Mouse (Mus musculus): ENCODE data around the gene Dut. TPM values are rescaled to one million over a fixed set of nuclear protein-coding genes. Genes with fewer than 3 reads are reported as not detected.
"Not testable (repeated sequence)": the region's sequence is repeated elsewhere in the genome, so short reads cannot be mapped to it uniquely, and the experiment has no call there.

Gene Dut
- polyA plus RNA-seq, 1 experiment from 2014 or later = 136 TPM

GRCm38 (mm10) chr2:125259230-125260120, 12.5 kb downstream of the Dut start:
- no peaks in the 10 kb centered on the region for H3K27me3 ChIP-seq (replicated peaks)
- ATAC-seq (ENCODE audit: insufficient read depth, low FRiP score, low read depth) = no peak
- WGBS = 83% methylated on average over 14 of the region's 14 CpGs

GRCm38 (mm10) chr2:125260326-125260725, 13.3 kb downstream of the Dut start:
- no peak overlapping the region for H3K4me3 ChIP-seq (replicated peaks)
- no peaks in the 10 kb centered on the region for H3K9me3 ChIP-seq

More at GRCm38 (mm10) chr2:125259230-125260120, 12.5 kb downstream of the Dut start:
- Histone ChIP-seq H3K9me3 (no peaks in the 10 kb centered on the region), H3K9ac (no peak overlapping the region), H3K4me2 (no peak overlapping the region), H3K4me3 (replicated peaks) (no peak overlapping the region), H3K36me3 (peaks cover 25% of the 10 kb centered on the region), H3K27ac (no peak overlapping the region), H3K4me1 (no peaks in the 10 kb centered on the region)

GRCm38 (mm10) chr2:125263056-125263455, 16.1 kb downstream of the Dut start:
- 20% methylated on average over 5 of the region's 5 CpGs for WGBS
- H3K4me2 ChIP-seq = no peak overlapping the region
- no peaks in the 10 kb centered on the region for H3K27me3 ChIP-seq (replicated peaks)
- H3K36me3 ChIP-seq = peaks cover 3% of the 10 kb centered on the region
- H3K27ac ChIP-seq = no peak overlapping the region
- no peaks in the 10 kb centered on the region for H3K4me1 ChIP-seq
- no peaks in the 10 kb centered on the region for H3K9me3 ChIP-seq
- ATAC-seq (ENCODE audit: insufficient read depth, low FRiP score, low read depth) = no peak
- no peak overlapping the region for H3K4me3 ChIP-seq (replicated peaks)
- no peak overlapping the region for H3K9ac ChIP-seq

More at GRCm38 (mm10) chr2:125260326-125260725, 13.3 kb downstream of the Dut start:
- Histone ChIP-seq H3K36me3 (peaks cover 22% of the 10 kb centered on the region), H3K27ac (no peak overlapping the region), H3K4me2 (no peak overlapping the region), H3K9ac (no peak overlapping the region), H3K27me3 (replicated peaks) (no peaks in the 10 kb centered on the region), H3K4me1 (no peaks in the 10 kb centered on the region)
- WGBS = 70% methylated on average over 2 of the region's 2 CpGs
- no peak for ATAC-seq (ENCODE audit: insufficient read depth, low FRiP score, low read depth)

GRCm38 (mm10) chr2:125263753-125264152, 16.8 kb downstream of the Dut start:
- no peak overlapping the region for H3K4me2 ChIP-seq
- H3K9ac ChIP-seq = no peak overlapping the region
- H3K9me3 ChIP-seq = no peaks in the 10 kb centered on the region
- no peak overlapping the region for H3K27ac ChIP-seq
- H3K4me3 ChIP-seq (replicated peaks) = no peak overlapping the region
- H3K27me3 ChIP-seq (replicated peaks) = no peaks in the 10 kb centered on the region
- no peaks in the 10 kb centered on the region for H3K4me1 ChIP-seq
- WGBS = 21% methylated on average over 9 of the region's 9 CpGs
- no peak for ATAC-seq (ENCODE audit: insufficient read depth, low FRiP score, low read depth)
- H3K36me3 ChIP-seq = no peaks in the 10 kb centered on the region

- Histone ChIP-seq H3K27ac (no peak overlapping the region), H3K4me2 (no peak overlapping the region), H3K4me1 (no peaks in the 10 kb centered on the region), H3K4me3 (replicated peaks) (no peak overlapping the region), H3K36me3 (no peaks in the 10 kb centered on the region), H3K9ac (no peak overlapping the region), H3K9me3 (no peaks in the 10 kb centered on the region), H3K27me3 (replicated peaks) (no peaks in the 10 kb centered on the region)
- ATAC-seq (ENCODE audit: insufficient read depth, low FRiP score, low read depth) = no peak
- 69% methylated on average over 1 of the region's 1 CpGs for WGBS
These were observed 21.9 kb downstream of the Dut start for GRCm38 (mm10) chr2:125268876-125269275.

GRCm38 (mm10) chr2:125275617-125276016, 28.6 kb downstream of the Dut start:
- no peak overlapping the region for H3K4me2 ChIP-seq
- no peak overlapping the region for H3K4me3 ChIP-seq (replicated peaks)
- no peak for ATAC-seq (ENCODE audit: insufficient read depth, low FRiP score, low read depth)
- no peaks in the 10 kb centered on the region for H3K36me3 ChIP-seq
- H3K27me3 ChIP-seq (replicated peaks) = no peaks in the 10 kb centered on the region
- no peak overlapping the region for H3K9ac ChIP-seq
- peaks cover 3% of the 10 kb centered on the region; the same call in 1 of the 2 replicates for H3K4me1 ChIP-seq
- WGBS = 39% methylated on average over 5 of the region's 5 CpGs
- H3K9me3 ChIP-seq = no peaks in the 10 kb centered on the region
- H3K27ac ChIP-seq = no peak overlapping the region

- H3K9me3 ChIP-seq = no peaks in the 10 kb centered on the region
- H3K4me2 ChIP-seq = no peak overlapping the region
- ATAC-seq (ENCODE audit: insufficient read depth, low FRiP score, low read depth) = no peak
- peaks cover 3% of the 10 kb centered on the region; the same call in 1 of the 2 replicates for H3K4me1 ChIP-seq
- H3K27me3 ChIP-seq (replicated peaks) = no peaks in the 10 kb centered on the region
- no peak overlapping the region for H3K4me3 ChIP-seq (replicated peaks)
- no peaks in the 10 kb centered on the region for H3K36me3 ChIP-seq
- 86% methylated on average over 5 of the region's 5 CpGs for WGBS
- H3K9ac ChIP-seq = no peak overlapping the region
- no peak overlapping the region for H3K27ac ChIP-seq
These were observed 29.7 kb downstream of the Dut start for GRCm38 (mm10) chr2:125276692-125277091.

GRCm38 (mm10) chr2:125278474-125278873, 31.5 kb downstream of the Dut start:
- H3K9me3 ChIP-seq = no peaks in the 10 kb centered on the region
- ATAC-seq (ENCODE audit: insufficient read depth, low FRiP score, low read depth) = no peak
- H3K27ac ChIP-seq = no peak overlapping the region
- no peak overlapping the region for H3K9ac ChIP-seq
- no peak overlapping the region for H3K4me2 ChIP-seq
- 41% methylated on average over 7 of the region's 7 CpGs for WGBS
- peaks cover 3% of the 10 kb centered on the region; the same call in 1 of the 2 replicates for H3K4me1 ChIP-seq
- H3K36me3 ChIP-seq = no peaks in the 10 kb centered on the region
- no peaks in the 10 kb centered on the region for H3K27me3 ChIP-seq (replicated peaks)
- no peak overlapping the region for H3K4me3 ChIP-seq (replicated peaks)

- not testable (repeated sequence) for H3K27ac ChIP-seq; H3K36me3 ChIP-seq; H3K4me3 ChIP-seq (replicated peaks); H3K27me3 ChIP-seq (replicated peaks); H3K4me1 ChIP-seq; H3K9me3 ChIP-seq; H3K9ac ChIP-seq; H3K4me2 ChIP-seq; ATAC-seq (ENCODE audit: insufficient read depth, low FRiP score, low read depth)
- WGBS = 79% methylated on average over 9 of the region's 9 CpGs
These were observed 33.0 kb downstream of the Dut start for GRCm38 (mm10) chr2:125279995-125280394.

- Histone ChIP-seq H3K4me3 (replicated peaks) (no peak overlapping the region), H3K9ac (no peak overlapping the region), H3K36me3 (no peaks in the 10 kb centered on the region), H3K27ac (no peak overlapping the region), H3K4me2 (peak overlapping the region; percentile 5; the same call in 1 of the 2 replicates), H3K9me3 (no peaks in the 10 kb centered on the region), H3K4me1 (no peaks in the 10 kb centered on the region), H3K27me3 (replicated peaks) (no peaks in the 10 kb centered on the region)
- no peak for ATAC-seq (ENCODE audit: insufficient read depth, low FRiP score, low read depth)
- WGBS = 38% methylated on average over 14 of the region's 14 CpGs
These were observed 35.6 kb downstream of the Dut start for GRCm38 (mm10) chr2:125282334-125283206.

- H3K4me1 ChIP-seq = no peaks in the 10 kb centered on the region
- H3K9ac ChIP-seq = no peak overlapping the region
- H3K4me3 ChIP-seq (replicated peaks) = no peak overlapping the region
- 84% methylated on average over 4 of the region's 4 CpGs for WGBS
- H3K36me3 ChIP-seq = no peaks in the 10 kb centered on the region
- H3K27ac ChIP-seq = no peak overlapping the region
- no peaks in the 10 kb centered on the region for H3K9me3 ChIP-seq
- H3K27me3 ChIP-seq (replicated peaks) = no peaks in the 10 kb centered on the region
- H3K4me2 ChIP-seq = no peak overlapping the region
- ATAC-seq (ENCODE audit: insufficient read depth, low FRiP score, low read depth) = no peak
These were observed 38.8 kb downstream of the Dut start for GRCm38 (mm10) chr2:125285777-125286176.

Measured in stomach, embryonic 15.5 days (tissue).